Mouse (Mus musculus) brain, embryonic 14.5 days (tissue): ENCODE data around the gene Cenph.

Experiments used
- CTCF ChIP-seq: fragments of 200-500 bp; IDR thresholded peaks from 2 replicates; pipeline ENCODE4 v1.5.1; 2012; ENCODE audit warnings: inconsistent platforms, mild to moderate bottlenecking, moderate library complexity, borderline replicate concordance; ENCODE audit not compliant: insufficient read depth, insufficient read length; ENCODE audit errors: extremely low read depth
- POLR2A ChIP-seq: fragments of 200-500 bp; IDR thresholded peaks from 2 replicates; pipeline ENCODE4 v1.6.1; 2012; ENCODE audit warnings: mild to moderate bottlenecking, inconsistent platforms, borderline replicate concordance; ENCODE audit not compliant: poor library complexity, insufficient read depth, insufficient read length, severe bottlenecking; ENCODE audit errors: extremely low read depth

DNA sequence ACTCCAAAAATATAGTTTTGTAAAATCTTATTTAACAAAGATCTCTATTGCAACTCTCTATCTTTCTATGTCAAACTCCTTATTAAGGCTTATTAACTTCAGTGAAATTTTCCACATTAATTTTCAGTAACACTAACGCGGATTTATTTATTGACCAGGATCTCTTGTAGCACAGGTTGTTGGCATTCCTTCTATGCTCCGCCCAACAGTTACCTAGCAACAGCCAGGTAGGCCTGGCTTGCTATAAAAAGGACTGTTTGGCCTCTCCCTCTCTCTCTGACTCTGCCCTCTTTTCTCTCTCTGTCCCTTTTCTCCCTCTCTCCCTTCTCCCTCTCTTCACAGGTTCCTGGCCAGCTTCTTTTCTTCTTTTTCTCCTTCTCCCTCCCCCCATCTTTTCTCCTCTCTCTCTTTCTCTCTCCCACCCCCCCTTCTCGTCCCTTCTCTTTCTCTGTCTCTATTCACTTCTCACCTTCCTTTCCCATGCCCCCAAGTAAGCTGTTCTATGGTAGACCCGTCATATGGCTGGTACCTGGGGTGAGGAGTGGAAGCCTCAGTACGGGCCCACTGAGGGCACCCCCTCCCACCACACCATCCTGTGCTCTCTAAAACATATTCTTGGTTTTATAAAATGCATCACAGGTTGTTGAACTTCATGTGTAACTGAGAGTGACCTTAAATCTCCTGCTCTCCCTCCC, 11.8 kb upstream of the Cenph start:
- TF ChIP-seq POLR2A = no peak
- no peak for TF ChIP-seq CTCF
